Mouse (Mus musculus) liver, adult 2 months (tissue): ENCODE measurements around the gene Dynll2. TPM values are rescaled to one million over a fixed set of nuclear protein-coding genes. Genes with fewer than 3 reads are reported as not detected.

ENCODE experiments used
- DNase-seq: peaks from one replicate; pipeline ENCODE4 v3.0.0-alpha.2; 2011; ENCODE audit warnings: low read depth, low spot score; ENCODE audit errors: extremely low read depth
- H3K27ac ChIP-seq: fragments of 200-500 bp; replicated peaks from 2 replicates; pipeline ENCODE4 v1.5.1; 2012; ENCODE audit warnings: low read depth, mild to moderate bottlenecking, control low read depth, inconsistent platforms, low read length; ENCODE audit not compliant: insufficient read depth
- H3K27me3 ChIP-seq: fragments of 200-500 bp; 2 replicates; pipeline ENCODE4 v1.6.1; 2012; ENCODE audit warnings: mild to moderate bottlenecking, moderate library complexity, low read length, inconsistent platforms; ENCODE audit not compliant: control insufficient read depth, insufficient read depth
- H3K36me3 ChIP-seq: fragments of 200-500 bp; 2 replicates; pipeline ENCODE4 v1.6.1; 2012; ENCODE audit warnings: low read length, inconsistent platforms; ENCODE audit not compliant: control insufficient read depth, insufficient read depth
- H3K4me1 ChIP-seq: fragments of 200-500 bp; 2 replicates; pipeline ENCODE4 v1.6.1; 2011; ENCODE audit warnings: low read length; ENCODE audit not compliant: control insufficient read depth, insufficient read depth
- H3K4me3 ChIP-seq: fragments of 200-500 bp; 2 replicates; pipeline ENCODE4 v1.5.1; 2011; ENCODE audit warnings: low read depth, mild to moderate bottlenecking, control low read depth, low read length, moderate library complexity; ENCODE audit not compliant: insufficient read depth
- H3K79me2 ChIP-seq: fragments of 200-500 bp; 2 replicates; pipeline ENCODE4 v1.6.1; 2012; ENCODE audit warnings: inconsistent platforms, mild to moderate bottlenecking, low read length, moderate library complexity; ENCODE audit not compliant: control insufficient read depth, insufficient read depth
- H3K9ac ChIP-seq: fragments of 200-500 bp; 2 replicates; pipeline ENCODE4 v1.6.1; 2012; ENCODE audit warnings: low read depth, mild to moderate bottlenecking, control low read depth, inconsistent platforms, low read length
- CTCF ChIP-seq: fragments of 200-500 bp; IDR thresholded peaks from 2 replicates; pipeline ENCODE4 v1.5.1; 2011; ENCODE audit warnings: low read depth, low read length, control low read depth
- POLR2A ChIP-seq: fragments of 200-500 bp; IDR thresholded peaks from 2 replicates; pipeline ENCODE4 v1.6.1; 2011; ENCODE audit warnings: low read length, control low read depth; ENCODE audit not compliant: insufficient read depth; ENCODE audit errors: extremely low read depth
- WGBS: fragments of 180-500 bp; shearing (Covaris S2); methylation state at CpG from one replicate; pipeline ENCODE4 v1.1.7; 2018; 5-methylcytosine and 5-hydroxymethylcytosine counted together
- polyA plus RNA-seq: library from polyadenylated mRNA; depleted of rRNA; stranded (reverse); fragments of >200 nt; gene quantifications from 2 replicates; pipeline ENCODE4 v1.2.3, GENCODE M21; 2012; rRNA removed
- total RNA-seq: library from RNA; depleted of rRNA; stranded (reverse); fragments of >200 nt; gene quantifications from 2 replicates; pipeline ENCODE4 v1.2.3, GENCODE M21; 2014; rRNA removed

Dynll2 gene
- 24.8 and 36.9 TPM in 2 replicates for total RNA-seq
- polyA plus RNA-seq: 112 and 145 TPM in 2 replicates

- H3K27me3 ChIP-seq: no peaks in the 10 kb centered on the region
- under 1% methylated on average over 105 of the region's 107 CpGs for WGBS
- peak within 1 kb of the TSS; percentile 100 for H3K4me3 ChIP-seq
- TF ChIP-seq CTCF (no peak), POLR2A (peak; percentile 97)
- H3K4me1 ChIP-seq: peaks cover 22% of the 10 kb centered on the region
- peaks cover 26% of the 10 kb centered on the region for H3K79me2 ChIP-seq
- H3K9ac ChIP-seq: peak within 1 kb of the TSS; percentile 100
- H3K27ac ChIP-seq: peak within 1 kb of the TSS; percentile 100
- peak; percentile 61 for DNase-seq
- peaks cover 13% of the 10 kb centered on the region for H3K36me3 ChIP-seq
These were observed at the start of gene Dynll2 for GRCm38 (mm10) chr11:87986831-87987793. TSS of gene Dynll2 (minus strand) at chr11:87987533.

- TF ChIP-seq POLR2A (no peak), CTCF (no peak)
- no peak overlapping the region for H3K9ac ChIP-seq
- H3K4me1 ChIP-seq: peaks cover 1% of the 10 kb centered on the region; the same call in 1 of the 2 replicates
- H3K36me3 ChIP-seq: no peaks in the 10 kb centered on the region
- 72% methylated on average over 10 of the region's 10 CpGs for WGBS
- no peak for DNase-seq
- H3K27me3 ChIP-seq: no peaks in the 10 kb centered on the region
- no peak overlapping the region for H3K4me3 ChIP-seq
- no peak overlapping the region for H3K27ac ChIP-seq
- H3K79me2 ChIP-seq: no peaks in the 10 kb centered on the region
These were observed 49.5 kb upstream of the Dynll2 start for GRCm38 (mm10) chr11:88036761-88037251.

- Histone ChIP-seq H3K79me2 (no peaks in the 10 kb centered on the region), H3K4me1 (no peaks in the 10 kb centered on the region), H3K9ac (no peak overlapping the region), H3K4me3 (no peak overlapping the region), H3K36me3 (no peaks in the 10 kb centered on the region), H3K27me3 (no peaks in the 10 kb centered on the region), H3K27ac (no peak overlapping the region)
- WGBS: 69% methylated on average over 7 of the region's 7 CpGs
- TF ChIP-seq POLR2A (no peak), CTCF (no peak)
- no peak for DNase-seq
These were observed 48.6 kb upstream of the Dynll2 start for GRCm38 (mm10) chr11:88035970-88036369.

- Histone ChIP-seq H3K9ac (no peak overlapping the region), H3K36me3 (no peaks in the 10 kb centered on the region), H3K4me1 (0 out of 2 replicates have a peak, but pooled peaks cover 2% of the 10 kb centered on the region), H3K4me3 (no peak overlapping the region), H3K27me3 (no peaks in the 10 kb centered on the region), H3K79me2 (no peaks in the 10 kb centered on the region), H3K27ac (no peak overlapping the region)
- TF ChIP-seq CTCF: no peak
- TF ChIP-seq POLR2A: no peak
- WGBS: 96% methylated on average over 5 of the region's 5 CpGs
- DNase-seq: no peak
These were observed 44.4 kb upstream of the Dynll2 start for GRCm38 (mm10) chr11:88031753-88032152.

GRCm38 (mm10) chr11:88030836-88031235 is 43.5 kb upstream of the Dynll2 start:
- Histone ChIP-seq H3K4me1 (0 out of 2 replicates have a peak, but pooled peaks cover 2% of the 10 kb centered on the region), H3K27ac (no peak overlapping the region), H3K9ac (no peak overlapping the region), H3K79me2 (no peaks in the 10 kb centered on the region), H3K36me3 (no peaks in the 10 kb centered on the region), H3K4me3 (no peak overlapping the region), H3K27me3 (no peaks in the 10 kb centered on the region)
- WGBS: 22% methylated on average over 2 of the region's 2 CpGs
- TF ChIP-seq POLR2A: no peak
- TF ChIP-seq CTCF: no peak
- peak; percentile 71 for DNase-seq
